Mouse (Mus musculus) ovary, postnatal 36 days (tissue): ENCODE results near the gene Hivep3.

Experiments
- DNase-seq: peaks from one replicate; pipeline ENCODE4 v3.0.0; 2022; ENCODE audit warnings: low spot score, mixed read lengths

Hivep3 gene

DNA sequence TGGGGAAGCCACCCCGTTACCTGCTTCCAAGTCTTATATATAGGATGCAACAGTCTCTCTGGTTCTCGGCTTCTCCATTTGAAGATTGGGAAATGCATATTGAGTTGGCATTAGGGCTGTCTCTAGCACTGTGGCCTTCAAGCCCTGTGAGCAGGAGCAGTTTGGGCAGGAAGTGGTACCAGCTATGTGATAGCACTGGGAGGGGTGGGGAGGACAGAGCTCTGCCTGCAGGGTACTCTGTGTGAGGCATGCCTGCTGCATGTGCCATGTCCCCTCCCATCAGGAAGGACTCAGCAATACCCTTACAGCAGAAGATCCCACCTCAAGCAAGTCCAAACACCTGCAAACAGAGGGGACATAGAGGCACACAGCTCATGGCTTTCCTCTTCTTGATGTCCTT is 142.0 kb downstream of the Hivep3 start:
- DNase-seq = no peak

DNA sequence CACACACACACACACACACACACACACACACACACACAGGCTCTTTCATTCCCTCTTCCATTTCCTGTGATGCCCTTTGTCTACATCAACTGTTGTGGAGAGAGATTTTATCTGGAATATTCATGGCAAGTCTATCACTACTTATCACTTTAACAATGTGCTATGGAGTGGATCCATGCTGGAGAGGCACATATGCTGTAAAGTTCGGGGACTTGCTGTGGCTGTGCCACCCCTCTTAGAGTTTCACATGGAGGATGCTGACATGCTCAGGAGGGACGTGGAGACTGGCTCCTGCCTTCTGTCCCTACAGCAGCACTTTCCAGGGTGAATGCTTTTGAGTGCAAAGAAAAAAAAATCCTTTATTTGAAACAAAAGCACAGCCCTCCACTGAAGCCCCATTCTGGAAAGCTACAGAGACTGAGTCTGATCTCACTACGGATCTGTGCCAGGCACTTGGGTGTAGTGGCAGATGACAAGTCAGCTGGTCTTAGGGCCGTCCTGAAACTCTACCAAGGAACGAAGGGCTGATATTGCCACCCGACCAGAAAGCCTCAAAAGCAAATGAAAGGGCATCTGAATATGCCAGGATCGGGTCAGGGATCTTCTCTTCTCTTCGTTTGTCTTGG is 143.1 kb downstream of the Hivep3 start:
- DNase-seq = no peak

DNA sequence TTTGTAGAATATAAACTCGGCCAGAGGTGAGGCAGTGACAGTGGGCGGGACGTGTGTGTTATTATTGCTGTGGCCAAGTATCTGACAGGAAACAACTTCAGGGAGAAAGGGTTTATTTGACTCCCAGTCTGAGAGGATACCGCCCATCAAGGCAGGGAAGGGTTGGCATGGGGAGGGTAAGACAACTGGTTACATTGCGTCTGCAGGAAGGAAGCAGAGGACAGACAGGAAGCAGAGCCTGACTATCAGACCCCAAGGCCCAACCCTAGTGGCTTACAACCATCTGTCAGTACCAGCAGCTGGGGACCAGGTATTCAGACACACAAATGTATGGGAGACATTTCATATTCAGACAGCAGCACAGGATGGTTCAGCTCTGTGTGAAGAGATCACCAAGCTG is 144.6 kb downstream of the Hivep3 start:
- no peak for DNase-seq

DNA sequence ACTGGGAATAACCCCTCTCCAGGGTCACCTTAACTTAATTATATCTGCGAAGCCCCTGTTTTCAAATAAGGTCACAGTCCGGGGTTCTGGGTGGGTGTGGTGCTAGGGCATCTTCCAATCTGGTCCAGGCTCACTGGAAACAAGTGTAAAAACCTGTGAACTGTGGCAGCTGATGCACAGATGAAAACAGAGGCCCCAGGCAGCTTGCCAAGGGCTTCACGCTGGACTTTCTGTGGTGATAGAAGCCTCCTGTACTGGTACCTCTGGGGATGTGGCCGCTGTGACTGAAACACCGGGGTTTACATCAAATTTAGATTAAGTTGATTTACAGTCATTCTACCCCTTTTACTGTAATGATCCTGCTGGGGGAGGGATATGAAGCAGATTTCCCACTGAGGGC is 146.1 kb downstream of the Hivep3 start:
- DNase-seq = no peak

DNA sequence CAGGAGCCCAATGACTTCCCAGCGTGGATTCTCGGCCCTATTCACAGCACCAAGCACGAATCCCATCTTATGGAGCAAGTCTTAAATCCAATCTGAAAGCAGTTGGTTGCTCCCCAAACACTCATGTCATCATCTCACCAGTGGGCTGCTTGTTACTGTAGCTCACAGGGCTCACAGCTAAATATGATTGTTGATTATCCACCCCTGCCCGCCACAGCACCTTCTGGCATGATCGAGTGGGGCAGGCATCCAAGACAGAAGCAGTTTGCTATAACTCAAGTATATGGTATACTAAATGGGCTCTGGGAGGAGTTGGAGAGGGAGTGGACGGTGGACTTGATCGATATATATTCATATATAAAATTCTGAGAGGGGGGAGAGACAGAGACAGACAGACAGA is 146.7 kb downstream of the Hivep3 start:
- DNase-seq = no peak

DNA sequence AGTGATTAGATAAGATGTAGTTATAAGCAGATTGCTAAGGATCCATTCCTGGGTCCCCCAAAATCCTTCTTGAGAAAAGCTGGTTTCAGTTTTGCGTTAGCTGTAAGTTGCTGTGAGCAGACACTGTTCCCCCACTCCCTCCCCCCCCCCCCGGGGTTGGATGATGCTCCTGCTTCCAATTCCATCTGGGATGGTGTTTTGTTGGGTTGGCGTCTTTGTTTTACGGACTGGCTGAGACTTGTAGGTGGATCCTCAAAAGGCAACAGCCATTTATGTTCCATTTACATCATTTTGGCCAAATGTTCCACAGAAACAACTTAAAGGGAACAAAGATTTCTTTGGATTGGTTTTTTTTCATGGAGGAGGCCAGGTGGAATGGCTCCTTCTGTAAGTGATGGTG is 147.7 kb downstream of the Hivep3 start:
- no peak for DNase-seq

DNA sequence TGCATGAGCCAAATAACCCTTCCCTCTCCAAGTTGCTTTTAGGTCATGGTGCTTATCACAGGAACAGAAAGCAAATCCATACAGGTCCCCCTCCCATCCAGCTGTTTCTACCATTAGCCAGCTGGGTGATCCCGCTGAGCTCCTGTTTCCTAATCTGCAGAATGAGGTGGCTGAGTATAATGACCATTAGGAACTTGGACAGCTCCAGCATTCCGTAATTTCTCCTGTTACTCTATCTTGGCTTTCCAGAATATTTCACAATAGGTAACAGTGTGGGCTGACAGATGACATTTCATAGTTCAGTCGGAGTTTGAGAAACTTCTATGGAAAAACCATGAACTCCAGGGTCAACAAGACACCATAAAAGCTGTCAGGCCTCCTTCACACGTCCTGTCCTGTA is 148.8 kb downstream of the Hivep3 start:
- DNase-seq = no peak

DNA sequence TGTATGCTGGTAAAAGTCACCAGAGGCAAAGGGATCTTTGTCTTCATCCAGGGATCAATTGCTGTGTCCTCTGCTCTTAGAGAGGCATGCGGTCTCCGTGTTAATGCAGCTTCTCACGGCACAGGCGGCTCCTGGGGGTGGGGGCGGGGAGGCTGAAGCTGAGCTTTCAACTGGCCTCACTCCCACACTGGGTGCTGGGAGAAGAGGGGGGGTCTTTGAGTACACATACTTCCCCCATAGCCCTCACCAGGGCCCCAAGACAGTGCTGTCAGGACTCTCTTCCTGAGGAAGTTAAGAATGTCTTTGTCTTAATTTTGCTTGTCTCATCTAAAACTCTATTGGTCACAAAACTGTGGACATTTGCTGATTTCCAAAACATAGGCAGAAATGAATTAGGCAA is 149.2 kb downstream of the Hivep3 start:
- no peak for DNase-seq

DNA sequence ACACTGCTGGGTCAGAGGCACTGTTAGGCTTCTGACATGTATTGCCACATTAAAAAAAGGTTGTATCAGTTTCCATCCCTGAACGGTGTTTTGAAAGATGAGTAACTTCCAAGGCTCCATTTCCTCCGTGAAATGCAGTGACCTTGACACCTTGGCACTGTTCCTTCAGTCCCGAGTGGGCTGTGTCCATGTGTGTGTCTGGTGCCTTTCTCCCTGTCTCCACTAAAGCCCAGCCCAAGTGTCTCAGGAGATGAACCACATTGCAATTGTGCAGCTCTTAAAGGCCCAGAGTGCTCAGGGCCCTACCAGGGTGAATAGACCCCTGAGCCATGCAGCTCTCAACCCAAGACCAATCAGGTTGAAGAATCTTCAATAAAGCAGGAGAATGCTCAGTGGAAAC is 153.0 kb downstream of the Hivep3 start:
- no peak for DNase-seq

DNA sequence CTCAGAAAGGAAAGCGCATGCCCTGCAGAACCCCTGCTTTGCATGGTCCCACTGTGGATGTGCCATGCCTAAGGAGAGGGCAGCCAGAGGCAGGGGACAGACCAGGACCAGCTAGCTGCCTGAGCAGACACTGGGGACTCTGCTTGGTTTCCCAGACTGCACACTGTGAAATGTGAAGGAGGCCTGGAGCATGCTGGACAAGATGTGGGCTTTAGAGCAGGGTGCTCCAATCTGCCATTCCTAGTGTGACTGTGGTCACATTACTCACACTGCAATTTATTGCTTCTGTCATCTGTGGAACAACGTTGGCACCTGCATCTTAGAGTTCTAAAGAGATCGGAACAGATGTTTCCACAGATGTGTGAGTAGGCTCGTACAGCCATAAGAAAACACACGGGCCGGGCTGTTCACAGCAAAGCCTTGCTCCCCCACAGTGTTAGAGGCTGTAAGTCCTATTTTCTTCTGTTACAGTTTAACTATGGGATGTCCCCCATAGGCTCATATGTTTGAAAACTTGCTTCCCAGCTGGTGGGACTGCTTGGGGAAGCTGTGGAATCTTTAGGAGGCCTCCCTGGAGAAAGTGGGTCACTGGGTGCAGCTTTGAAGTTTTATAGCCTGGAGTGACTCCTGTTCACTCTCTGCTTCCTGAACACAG is 154.1 kb downstream of the Hivep3 start:
- no peak for DNase-seq

DNA sequence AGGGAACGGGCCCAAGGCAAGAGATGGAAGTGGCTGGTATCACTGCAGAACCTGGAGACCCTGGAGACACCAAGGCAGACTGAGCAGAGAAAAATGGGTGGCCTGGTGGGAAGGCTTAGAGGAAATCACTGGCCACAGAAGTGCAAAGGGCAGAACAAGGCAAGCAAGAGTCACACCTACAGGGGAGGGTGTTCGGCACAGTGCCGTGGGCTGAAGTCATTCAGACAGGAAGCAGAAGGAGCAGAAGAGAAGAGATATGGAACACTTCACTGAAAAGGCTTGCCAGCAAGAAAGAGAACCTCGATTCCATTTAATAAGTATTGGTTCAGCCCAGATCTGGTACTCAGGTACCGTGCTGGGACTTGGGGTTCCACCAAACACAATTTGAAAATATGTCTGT is 156.2 kb downstream of the Hivep3 start:
- no peak for DNase-seq

DNA sequence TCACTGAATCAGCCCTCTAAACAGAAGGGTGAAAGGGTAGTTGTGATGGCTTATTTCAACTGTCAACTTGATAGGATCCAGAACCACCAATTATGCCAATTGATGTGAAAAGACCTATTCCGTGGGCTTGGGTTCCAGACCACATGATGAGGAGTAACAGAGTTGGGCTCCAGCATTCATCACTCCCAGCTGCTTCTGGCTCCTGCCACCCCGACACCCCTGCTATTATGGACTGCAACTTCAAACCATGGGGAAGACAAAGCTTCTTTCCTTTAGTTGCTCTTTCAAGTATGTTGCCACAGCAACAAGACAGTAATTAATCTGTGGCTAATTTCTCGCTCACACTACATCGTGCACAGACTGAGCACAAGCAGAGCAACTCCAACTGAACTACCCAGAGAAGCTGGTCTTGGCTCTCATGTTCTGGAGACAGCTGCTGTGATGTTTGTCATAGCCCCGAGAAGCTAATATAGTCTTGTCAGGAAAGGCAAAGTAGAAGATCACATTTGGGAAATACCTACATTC is 159.7 kb downstream of the Hivep3 start:
- DNase-seq = no peak

DNA sequence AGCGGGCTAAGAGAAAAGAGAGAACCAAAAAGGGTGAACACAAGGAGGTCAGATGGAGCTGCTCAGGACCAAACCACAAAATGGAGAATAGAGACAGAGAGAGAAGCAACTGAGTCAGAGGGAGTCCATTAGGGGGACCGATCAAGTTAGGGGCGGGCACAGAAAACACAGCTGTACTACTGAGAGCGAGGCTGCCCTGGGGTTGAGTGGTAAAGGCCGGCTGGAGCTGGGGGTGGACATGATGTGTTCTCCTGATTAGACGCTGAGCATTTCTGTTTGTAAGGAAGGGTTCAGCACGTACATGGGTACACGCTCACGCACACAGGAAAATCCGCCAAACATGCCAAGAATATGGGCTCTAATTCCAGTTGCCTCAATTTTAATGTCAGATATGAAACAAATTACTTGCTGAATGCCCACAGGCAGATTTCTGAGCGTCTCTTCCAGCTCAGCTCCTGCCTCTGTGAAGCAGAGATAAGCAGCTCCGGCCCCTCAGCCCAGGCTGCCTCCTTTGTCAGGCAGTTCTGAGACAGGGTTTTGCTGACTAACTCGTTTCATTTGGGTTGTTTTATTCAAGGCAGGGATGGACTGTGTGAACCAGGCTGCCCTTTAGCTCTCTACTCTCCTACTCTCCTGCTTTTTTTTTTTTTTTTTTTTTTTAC is 161.3 kb downstream of the Hivep3 start:
- no peak for DNase-seq

DNA sequence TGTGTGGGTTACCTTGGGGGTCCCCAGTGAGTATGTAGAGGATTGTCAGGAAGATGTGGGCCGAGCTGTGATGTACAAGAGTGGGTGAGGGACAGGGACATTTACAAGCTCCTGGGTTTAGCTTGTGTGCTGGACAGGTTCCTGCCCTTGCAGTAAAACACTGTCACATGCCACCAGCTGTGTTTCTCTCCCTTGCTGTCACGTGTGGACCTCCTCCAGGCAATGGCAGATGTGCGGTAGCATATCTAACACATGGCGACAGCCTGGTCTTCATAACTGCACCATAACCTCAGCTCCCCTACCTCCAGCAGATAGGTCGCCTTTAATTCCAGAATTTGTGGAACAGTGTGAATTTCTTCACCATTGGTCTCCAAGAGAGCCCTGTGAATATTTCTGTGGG is 161.9 kb downstream of the Hivep3 start:
- DNase-seq = no peak

DNA sequence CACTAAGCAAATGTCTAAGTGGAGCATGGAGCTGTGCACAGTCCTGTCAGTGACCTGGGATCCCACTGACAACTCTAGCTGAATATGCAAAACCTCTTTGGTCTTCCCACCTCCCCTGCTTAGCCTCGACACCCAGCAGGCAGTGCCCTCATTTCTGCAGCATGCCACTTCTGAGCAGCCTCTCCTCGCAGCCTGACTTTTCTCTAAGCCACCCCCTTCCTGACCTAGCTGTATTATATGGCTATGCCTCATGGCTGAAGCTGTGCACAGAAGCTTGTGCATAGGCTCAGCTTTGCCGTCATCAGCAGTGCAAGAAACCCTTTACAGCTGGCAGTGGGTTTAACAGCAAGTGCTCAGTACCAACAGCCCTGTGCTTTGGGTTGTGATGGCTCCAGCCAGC is 163.0 kb downstream of the Hivep3 start:
- no peak for DNase-seq

DNA sequence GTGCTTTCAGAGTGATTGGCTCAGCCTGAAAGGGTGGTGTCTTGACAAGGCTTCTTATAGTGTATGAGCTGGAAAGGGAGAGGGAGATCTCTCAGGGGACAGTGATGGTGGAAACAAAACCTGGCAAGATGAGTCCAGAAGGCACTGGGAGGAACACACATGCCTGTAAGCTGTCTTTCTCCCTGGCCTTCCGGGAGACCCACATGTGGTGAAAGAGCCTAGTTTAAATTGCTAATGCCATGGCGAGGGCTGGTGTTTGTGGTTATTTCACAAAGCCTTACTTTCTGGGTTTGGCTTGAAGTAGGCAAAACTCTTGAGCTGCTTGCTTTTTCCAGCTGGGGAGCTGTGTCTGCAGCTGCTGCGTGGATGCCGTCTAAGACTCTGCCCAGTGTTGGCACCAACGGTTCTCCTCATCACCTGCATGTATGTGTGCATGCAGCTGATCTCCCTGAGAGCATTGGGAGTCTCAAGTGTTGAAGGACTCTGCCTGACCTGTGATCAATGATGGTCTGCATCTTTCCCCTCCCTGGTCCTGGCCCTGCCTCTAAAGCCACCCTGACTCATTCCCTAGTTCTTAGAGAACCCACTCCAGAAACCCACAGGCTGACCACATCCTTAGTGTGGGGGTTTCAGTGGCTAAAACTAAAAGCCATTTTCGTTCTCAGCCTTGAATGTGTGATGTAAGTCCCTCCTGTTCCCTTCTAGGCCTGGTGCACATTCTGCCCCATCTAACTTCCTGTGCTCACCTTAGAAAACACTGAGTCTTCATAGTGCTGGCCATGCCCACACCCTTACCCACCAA is 163.7 kb downstream of the Hivep3 start:
- no peak for DNase-seq

DNA sequence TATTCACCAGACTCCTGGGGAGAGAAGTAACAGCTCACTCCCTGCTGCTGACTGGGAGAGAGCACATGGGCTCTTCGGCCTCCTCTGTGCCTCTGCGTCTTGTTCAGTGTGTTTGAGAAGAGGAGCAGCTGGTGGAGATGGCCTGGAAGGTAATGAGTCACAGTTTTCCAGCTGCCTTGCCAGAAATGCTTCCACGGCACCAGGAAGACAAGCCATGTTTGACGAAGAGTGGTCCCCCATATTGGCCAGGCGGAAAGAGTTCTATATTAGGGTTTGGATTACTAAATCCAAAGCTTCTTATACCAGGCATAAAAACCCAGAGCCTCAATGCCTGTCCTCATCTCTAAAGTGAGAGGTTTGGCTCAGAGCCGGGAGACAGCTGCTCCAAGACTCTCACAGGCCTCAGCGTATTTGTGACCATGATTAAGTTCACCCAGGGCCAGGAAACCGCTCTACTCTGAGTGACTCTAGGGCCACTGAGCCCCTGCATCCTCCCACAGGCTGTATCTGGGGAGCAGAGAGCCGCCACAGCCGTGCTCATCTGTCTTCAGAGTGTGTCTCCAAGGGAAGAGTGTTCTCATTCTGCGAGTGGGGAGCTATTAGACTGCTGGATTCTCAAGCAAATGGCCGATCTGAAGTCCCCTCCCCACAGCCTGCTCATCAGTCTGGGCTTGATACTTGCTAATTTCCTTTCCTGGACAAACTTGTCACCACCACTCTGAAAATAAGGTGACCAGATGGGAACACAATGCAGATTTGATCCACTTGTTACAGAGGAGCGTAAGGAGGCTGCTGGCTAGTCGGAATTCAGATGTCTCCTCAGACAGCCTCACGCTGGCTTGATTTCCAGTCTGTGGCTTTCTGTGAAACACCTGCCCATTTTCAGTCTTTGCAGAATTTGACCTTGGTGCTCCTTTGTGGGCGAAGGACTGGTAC is 168.2 kb downstream of the Hivep3 start:
- no peak for DNase-seq

DNA sequence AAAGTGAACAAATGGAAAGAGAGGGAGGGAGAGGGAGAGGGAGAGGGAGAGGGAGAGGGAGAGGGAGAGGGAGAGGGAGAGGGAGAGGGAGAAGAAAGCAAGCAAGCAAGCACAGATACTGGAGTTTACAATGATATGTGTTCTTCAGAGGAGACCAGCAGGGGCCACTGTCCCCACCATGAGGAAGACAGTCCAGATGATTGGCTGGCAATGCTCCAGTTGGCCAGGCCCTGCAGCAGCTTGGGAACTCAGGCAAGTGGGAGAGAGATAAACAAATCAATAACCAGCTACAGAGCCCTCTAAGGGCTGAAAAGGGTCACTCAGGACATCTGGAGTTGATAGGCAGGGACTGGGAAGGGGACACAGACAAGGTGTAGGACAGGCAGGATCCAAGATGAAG is 169.7 kb downstream of the Hivep3 start:
- no peak for DNase-seq

DNA sequence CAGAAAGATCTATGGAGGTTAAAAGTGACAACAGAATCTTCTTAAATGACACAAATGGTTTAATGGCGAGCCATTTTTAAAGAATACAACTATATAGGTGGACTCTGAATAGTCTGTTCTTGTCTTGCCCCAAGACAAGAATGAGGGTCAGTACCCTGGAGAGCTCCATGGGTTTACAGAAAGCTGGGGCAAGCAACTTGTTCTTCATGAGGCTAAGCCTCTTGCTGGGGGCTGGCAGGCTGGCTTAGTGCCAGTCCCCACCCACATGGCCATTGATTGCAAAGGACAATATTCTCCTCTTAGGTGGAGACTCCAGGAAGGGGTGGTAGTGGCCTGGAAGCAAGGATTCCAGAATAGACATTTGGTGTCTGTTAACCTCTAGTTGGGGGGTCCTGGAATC is 170.2 kb downstream of the Hivep3 start:
- DNase-seq = no peak

DNA sequence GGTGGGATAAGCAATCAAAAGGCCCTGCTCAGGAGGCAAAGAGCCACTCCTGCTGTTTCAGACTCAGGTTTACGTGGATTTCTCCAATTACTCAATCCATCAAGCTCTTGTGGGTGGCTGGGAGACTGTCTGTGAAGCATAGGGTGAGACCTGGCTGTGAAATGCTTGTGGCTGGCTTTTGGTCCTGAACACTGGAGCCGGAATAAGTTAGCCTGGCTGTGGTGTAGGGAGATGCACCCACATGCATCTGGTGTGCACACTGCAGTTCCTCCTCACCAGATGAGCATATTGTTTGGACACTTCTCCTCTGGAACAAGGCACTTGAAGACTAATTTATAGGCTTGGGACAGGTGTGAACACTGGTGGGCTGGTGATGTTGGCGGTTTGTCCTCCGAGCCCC is 170.7 kb downstream of the Hivep3 start:
- no peak for DNase-seq

DNA sequence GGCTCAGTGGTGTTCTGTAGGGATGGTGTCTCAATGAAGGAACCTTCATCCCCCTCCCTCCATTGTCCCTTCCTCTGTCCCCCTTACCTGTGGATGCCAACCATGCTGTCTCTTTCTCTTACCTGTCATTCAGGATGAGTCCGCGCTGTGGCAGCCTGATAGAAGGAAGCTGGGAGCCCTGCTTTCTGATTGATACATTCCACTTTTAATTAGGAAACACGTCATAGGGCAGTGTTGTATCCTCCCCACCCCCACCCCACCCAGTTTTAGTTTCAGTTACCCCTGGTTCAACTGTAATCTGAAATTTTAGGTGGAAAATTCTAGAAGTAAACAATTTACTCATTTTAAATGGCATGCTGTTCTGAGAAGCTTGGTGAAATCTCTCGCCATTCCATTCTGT is 173.5 kb downstream of the Hivep3 start:
- DNase-seq = no peak
